Mouse (Mus musculus) C3H10T1/2 (cell line): Measurements from ENCODE around the gene Cadm1. TPM values are rescaled to one million over a fixed set of nuclear protein-coding genes. Genes with fewer than 3 reads are reported as not detected.

Experiments used
- polyA plus RNA-seq, 2 experiments: library from polyadenylated mRNA; unstranded; fragments of >200 nt; fragmentation: generic; extraction: Trizol; gene quantifications; one replicate each; pipeline ENCODE4 v1.2.1; 2012; ENCODE audit warnings: missing spikeins in 2 of 2

Cadm1 gene
- polyA plus RNA-seq = under 1 TPM in 1 of 2 experiments, not detected in 1; 0.01 TPM

DNA sequence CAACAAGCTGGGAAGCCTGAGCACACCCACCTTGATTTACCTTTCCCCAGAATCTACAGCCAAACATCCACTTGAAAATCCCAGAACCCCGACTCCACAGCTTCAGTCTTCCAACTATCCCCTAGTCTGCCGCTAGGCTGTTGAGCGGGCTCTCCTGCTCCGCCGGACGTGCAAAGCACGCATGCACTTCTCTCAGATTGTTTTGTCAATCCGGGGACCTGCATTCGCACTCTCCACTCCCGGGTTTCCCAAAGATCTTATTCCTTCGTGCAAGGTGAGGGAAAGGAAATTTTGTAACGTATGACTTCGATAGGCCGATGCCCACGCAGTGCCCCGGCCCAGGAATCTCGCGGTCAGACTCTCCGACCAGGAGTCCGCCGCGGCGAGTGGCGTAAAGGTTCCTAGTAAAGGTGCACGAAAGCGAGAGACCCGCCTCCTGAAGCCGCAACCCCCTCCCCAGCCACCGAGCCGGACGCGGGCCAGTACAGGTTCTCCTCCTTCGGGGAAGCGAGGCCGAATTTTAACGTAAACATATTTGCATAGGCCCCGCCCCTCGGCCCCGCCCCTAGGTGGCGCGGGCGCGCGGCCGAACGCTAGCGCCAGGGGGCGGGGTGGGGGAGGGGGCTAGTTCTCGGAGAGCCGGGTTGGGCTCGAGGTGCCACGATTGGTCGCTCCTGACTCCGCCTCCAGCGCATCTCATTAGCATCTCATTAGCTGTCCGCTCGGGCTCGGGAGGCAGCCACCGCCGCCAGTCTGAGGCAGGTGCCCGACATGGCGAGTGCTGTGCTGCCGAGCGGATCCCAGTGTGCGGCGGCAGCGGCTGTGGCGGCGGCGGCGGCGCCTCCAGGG lies at the start of gene Cadm1:
TSS of gene Cadm1 (plus strand) at position 572 of the 849 bp plus-strand sequence.

